Mouse (Mus musculus): ENCODE measurements around the gene Cinp. TPM values are rescaled to one million over a fixed set of nuclear protein-coding genes. Genes with fewer than 3 reads are reported as not detected.
A peak's percentile ranks its signal among the peaks of the same experiment; 100 is the strongest.

Cinp gene
- polyA plus RNA-seq, 1 experiment from 2014 or later = 65.3 TPM

DNA sequence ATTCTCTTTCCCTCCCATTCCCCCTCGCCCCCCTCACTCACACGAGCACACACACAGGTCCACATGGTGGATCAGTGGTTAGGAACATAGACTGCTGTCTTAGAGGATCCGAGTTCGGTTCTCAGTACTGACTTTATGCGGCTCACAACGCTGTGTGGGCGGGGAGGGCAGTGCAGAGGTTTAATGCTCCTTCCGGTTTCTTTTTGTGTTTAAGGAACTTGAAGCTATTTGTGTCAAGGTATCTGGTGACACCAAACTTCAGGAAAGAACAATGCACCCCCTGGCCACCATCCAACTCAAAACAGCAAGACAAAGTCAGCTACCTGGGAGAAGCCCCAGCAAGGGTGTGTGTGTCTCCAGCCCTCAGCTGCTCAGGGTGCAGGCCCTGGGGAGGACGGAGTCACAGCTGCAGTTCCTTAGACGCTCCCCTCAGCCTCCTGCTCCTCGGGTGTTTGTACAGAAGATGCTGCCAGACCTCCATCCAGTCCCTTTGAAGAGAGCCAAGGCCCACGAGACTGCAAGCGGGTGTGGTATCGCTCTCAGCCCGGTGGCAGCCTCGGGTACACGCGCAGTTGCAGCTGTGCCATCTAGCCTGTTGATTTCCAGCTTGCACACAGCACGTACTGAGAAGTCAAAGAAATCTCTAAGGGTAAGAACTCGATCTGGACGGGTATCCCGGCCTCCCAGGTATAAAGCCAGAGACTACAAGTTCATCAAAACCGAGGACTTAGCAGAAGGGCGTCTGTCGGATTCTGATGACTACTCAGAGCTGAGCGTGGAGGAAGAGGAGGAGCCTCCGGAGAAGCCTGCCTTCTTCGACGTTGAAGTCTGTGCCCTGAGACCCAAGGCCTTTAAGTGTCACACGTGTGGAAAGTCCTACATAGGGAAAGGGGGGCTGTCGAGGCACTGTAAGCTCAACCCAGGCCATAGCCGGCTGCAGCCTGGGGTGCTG is 33.9 kb downstream of the Cinp start:
- 89% methylated on average over 32 of the region's 32 CpGs for WGBS
- ATAC-seq (ENCODE audit: low FRiP score, low read depth) = no peak
- Histone ChIP-seq H3K4me3 (no peak overlapping the region), H3K27me3 (replicated peaks) (no peaks in the 10 kb centered on the region), H3K36me3 (peaks cover 16% of the 10 kb centered on the region), H3K9ac (0 out of 2 replicates have a peak overlapping the region, but pooled peaks have one; percentile 13), H3K4me2 (replicated peaks) (no peak overlapping the region), H3K27ac (no peak overlapping the region), H3K9me3 (no peaks in the 10 kb centered on the region), H3K4me1 (peaks cover 10% of the 10 kb centered on the region)

DNA sequence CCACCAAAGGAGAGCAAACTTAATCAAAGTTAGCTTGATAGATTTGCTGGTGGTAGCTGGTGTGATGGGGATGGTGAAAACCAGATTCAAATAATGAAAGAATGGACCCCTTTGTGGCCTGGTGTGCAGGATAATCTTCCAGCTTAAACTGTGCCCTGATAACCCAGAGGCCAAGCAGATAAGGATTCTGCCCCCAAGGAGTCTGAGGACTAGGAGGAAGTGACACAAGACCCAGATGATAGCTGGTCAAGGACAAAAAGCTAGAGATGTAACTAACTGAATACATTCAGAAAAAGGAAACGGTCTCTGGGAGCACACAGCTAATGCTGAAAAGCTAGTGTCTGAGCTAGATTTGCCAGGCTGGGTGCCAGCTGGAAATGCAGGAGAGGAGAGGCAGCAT is 37.0 kb downstream of the Cinp start:
- Histone ChIP-seq H3K9ac (no peak overlapping the region), H3K27ac (no peak overlapping the region), H3K9me3 (no peaks in the 10 kb centered on the region), H3K36me3 (peaks cover 12% of the 10 kb centered on the region), H3K4me1 (peaks cover 10% of the 10 kb centered on the region), H3K4me2 (replicated peaks) (no peak overlapping the region), H3K27me3 (replicated peaks) (no peaks in the 10 kb centered on the region), H3K4me3 (no peak overlapping the region)
- 96% methylated on average over 1 of the region's 1 CpGs for WGBS
- no peak for ATAC-seq (ENCODE audit: low FRiP score, low read depth)

DNA sequence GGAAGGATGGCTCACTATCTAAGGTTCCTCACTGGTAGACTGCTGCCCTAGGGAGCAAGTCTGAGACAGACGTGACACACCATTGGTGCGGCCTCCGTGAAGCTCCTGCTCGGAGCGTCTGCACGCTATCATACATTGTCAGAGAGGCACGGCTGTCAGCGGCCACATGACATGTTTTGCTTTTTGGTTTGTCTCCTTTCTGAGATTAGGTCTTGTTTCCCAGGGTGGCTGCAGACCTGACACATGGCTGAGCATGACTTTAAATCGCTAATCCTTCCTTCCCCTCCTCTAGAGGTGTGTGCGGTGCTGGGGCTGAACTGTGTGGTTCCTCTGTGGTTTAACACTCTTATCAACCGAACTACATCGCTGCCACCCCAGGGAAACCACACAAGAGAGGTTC is 37.5 kb downstream of the Cinp start:
- no peak overlapping the region for H3K9ac ChIP-seq
- peaks cover 10% of the 10 kb centered on the region for H3K4me1 ChIP-seq
- no peak overlapping the region for H3K27ac ChIP-seq
- no peaks in the 10 kb centered on the region for H3K9me3 ChIP-seq
- 87% methylated on average over 12 of the region's 12 CpGs for WGBS
- H3K4me2 ChIP-seq (replicated peaks) = peak overlapping the region; percentile 81
- no peak overlapping the region for H3K4me3 ChIP-seq
- peaks cover 12% of the 10 kb centered on the region for H3K36me3 ChIP-seq
- no peaks in the 10 kb centered on the region for H3K27me3 ChIP-seq (replicated peaks)
- ATAC-seq (ENCODE audit: low FRiP score, low read depth) = no peak

DNA sequence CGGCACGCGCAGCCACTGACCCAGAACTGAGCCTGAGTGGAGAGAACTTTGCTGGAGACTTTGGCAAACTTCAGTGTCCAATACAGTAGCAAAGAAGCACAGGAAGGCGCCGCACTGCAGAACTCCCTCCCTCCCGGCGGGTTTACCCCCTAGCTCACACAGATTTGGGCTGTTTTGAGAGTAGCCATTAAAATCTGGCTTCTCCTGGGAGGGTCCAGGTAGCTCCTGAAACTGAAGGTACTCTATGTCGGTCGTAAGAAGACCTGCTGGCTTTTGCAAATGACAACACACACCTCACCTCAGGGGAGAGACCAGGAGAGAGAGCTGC is 38.1 kb downstream of the Cinp start:
- H3K9ac ChIP-seq = peak overlapping the region; percentile 96
- peaks cover 10% of the 10 kb centered on the region for H3K36me3 ChIP-seq
- peak overlapping the region; percentile 96 for H3K4me3 ChIP-seq
- H3K27me3 ChIP-seq (replicated peaks) = no peaks in the 10 kb centered on the region
- H3K4me1 ChIP-seq = peaks cover 13% of the 10 kb centered on the region
- H3K4me2 ChIP-seq (replicated peaks) = peak overlapping the region; percentile 81
- ATAC-seq (ENCODE audit: low FRiP score, low read depth) = no peak
- no peaks in the 10 kb centered on the region for H3K9me3 ChIP-seq
- WGBS = 18% methylated on average over 9 of the region's 9 CpGs
- H3K27ac ChIP-seq = no peak overlapping the region

DNA sequence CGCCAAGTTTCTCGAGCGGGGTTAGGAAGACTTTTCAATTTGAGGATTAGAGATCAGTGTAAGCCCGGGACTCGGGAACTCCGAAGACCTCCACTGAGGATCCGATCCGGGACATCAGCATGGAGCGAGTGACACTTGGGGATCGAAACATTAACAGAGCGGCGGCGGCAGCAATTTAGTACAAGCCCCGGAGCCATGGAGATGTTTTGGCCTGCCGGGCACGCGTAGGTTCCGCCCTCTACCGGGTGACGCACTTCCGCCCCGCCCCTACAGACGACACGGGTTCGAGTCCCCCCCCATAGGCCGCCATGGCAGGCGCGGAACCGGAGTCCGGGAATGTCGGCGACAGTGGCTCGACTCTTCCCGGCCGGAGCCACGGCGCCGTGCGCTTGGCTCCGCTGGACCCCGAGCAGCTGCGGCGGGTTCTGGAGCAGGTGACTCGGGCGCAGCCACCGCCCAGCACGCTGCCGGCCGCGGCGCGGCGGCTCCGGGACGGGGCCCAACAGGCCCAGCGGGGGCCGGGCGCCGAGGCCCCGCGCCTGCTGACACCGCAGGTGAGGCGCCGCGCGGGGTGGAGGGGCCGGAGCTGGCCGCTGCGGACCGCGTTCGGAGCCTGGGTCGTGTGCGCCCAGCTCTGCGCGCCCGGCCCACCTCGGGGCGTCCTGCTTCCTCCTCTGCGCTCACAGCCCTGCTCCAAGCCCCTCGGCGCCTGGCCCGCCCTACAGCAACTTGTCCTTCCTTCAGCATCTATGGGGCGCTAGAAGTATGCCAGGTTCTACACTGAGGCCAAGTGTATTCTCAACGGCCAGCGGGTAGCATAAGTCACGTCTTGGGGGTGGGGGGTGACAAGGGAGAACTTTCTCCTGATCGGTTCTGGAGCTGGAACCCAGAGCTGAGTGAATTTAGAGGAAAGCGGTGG is 38.7 kb downstream of the Cinp start, which contains the start of gene Zfp839:
Gene Zfp839, plus strand, starts transcription at position 244 of the 919 bp plus-strand sequence.
- Histone ChIP-seq H3K27ac (no peak within 1 kb of the TSS), H3K4me3 (peak within 1 kb of the TSS; percentile 96), H3K36me3 (peaks cover 3% of the 10 kb centered on the region; the same call in 1 of the 2 replicates), H3K4me1 (peaks cover 19% of the 10 kb centered on the region), H3K4me2 (replicated peaks) (peak within 1 kb of the TSS; percentile 81), H3K9ac (peak within 1 kb of the TSS; percentile 96), H3K9me3 (no peaks in the 10 kb centered on the region), H3K27me3 (replicated peaks) (no peaks in the 10 kb centered on the region)
- under 1% methylated on average over 76 of the region's 89 CpGs for WGBS
- ATAC-seq (ENCODE audit: low FRiP score, low read depth) = peak; percentile 78

DNA sequence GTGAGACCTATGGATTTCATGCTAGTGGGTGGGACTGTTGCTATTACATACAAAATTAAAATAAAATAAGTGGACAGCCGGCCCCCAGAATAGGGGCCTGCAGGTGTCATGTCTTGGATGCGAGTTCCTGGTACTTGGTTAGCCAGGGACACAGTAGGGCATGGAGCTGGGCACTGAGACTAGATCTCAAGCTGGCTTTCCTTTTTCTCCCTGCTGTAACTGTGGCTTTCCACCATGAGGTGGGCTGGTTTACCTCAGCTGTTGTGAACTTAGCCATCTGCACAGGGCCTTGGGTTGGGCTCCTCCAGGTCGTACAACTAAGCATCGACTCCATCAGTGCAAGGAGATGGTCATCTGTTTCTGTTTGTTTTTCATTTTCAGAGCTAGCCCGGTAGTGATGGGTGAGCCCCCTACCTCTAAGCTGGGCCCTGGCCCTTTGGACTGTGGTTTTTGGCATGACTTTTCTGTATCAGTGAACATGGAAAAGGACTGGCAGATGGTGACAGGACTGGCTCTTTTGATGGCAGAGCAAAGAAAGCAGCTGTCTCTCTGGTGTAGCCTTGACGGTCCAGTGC is 42.7 kb downstream of the Cinp start:
- H3K4me2 ChIP-seq (replicated peaks) = peak overlapping the region; percentile 58
- H3K27ac ChIP-seq = no peak overlapping the region
- H3K9me3 ChIP-seq = no peaks in the 10 kb centered on the region
- no peaks in the 10 kb centered on the region for H3K36me3 ChIP-seq
- H3K4me3 ChIP-seq = peak overlapping the region; percentile 45; the same call in 1 of the 2 replicates
- peaks cover 20% of the 10 kb centered on the region for H3K4me1 ChIP-seq
- no peak for ATAC-seq (ENCODE audit: low FRiP score, low read depth)
- WGBS = 67% methylated on average over 6 of the region's 6 CpGs
- no peak overlapping the region for H3K9ac ChIP-seq
- H3K27me3 ChIP-seq (replicated peaks) = peaks cover 6% of the 10 kb centered on the region; the same call in 1 of the 2 replicates

DNA sequence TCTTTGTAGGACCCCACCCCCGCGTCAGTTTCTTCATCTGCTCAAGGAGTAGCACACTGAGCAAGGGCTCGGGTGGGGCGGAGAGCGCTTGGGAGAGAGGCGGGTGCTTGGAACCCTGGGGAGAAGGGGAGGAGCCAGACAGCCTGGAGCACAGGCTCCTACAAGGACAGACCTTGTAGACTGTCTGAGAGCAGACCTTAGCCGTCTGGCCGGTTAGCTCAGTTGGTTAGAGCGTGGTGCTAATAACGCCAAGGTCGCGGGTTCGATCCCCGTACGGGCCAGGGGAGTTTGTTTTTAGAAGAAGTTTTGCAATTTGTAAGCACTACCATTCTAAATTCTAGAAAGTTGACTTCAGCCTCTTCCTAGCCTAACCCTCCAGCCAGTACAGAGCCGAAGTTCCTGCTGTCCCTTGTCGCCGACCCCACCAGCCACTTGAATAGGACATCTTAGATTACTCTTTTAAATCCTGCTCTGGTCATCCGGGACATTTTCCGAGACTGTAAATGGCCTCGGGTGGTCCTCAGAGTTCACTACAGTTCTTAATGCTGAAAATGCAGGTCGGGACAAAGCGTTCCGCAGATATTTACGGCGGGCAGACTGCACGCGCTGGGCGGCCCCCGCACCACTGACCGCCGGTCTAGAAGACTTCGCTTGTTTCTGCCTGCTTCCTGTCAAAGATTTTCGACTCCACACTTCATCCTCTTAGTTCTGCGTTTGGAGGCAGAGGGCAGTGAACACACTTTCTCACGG is 43.6 kb downstream of the Cinp start:
- peaks cover 6% of the 10 kb centered on the region; the same call in 1 of the 2 replicates for H3K27me3 ChIP-seq (replicated peaks)
- H3K27ac ChIP-seq = no peak overlapping the region
- H3K4me3 ChIP-seq = peak overlapping the region; percentile 45
- no peaks in the 10 kb centered on the region for H3K36me3 ChIP-seq
- under 1% methylated on average over 36 of the region's 36 CpGs for WGBS
- peaks cover 11% of the 10 kb centered on the region; the same call in 1 of the 2 replicates for H3K4me1 ChIP-seq
- ATAC-seq (ENCODE audit: low FRiP score, low read depth) = peak; percentile 73
- no peaks in the 10 kb centered on the region for H3K9me3 ChIP-seq
- H3K9ac ChIP-seq = peak overlapping the region; percentile 33
- peak overlapping the region; percentile 58 for H3K4me2 ChIP-seq (replicated peaks)

DNA sequence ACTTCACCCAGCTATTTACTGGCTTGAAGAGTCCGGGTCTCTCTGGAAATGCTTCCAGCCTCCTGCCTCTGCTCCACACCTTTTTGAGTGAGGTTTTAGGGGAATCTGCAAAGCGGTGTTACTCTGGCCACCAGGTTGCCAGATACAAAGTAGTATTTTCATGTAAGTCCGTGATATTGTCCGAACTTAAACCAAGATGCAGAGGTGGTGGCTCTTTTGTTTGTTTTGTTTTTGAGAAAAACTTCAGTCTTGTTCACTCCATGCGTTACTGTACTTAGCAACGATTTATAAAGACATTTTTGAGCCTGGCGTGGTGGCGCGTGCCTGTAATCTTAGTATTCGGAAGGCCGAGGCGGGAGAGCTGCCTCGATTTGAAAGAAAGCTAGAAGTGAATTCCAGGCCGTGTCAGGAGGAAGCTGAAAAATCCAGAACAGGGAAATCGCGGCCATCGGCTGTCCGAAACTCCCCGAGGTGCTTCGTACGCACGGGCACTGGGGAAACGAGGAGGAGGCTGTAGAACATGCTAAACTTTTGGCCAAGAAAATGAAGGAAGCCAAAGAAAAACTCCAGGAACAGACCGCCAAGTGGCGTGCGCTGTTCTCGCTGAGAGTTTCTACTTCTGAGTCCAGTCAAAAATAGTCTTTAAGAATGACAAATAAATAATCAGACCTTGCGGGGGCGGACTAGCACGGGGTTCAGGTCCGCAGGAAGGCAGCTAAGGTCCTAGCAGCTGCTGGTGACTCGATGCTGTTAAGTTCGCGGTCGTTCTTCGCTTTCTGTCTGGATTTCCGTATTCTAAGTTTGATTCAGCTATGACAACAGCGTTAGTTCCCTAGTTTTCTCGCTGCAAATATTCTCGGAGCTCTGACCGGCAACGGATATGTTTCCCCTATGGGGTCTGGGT is 44.5 kb downstream of the Cinp start:
- Histone ChIP-seq H3K4me3 (peak overlapping the region; percentile 45), H3K9ac (peak overlapping the region; percentile 29; the same call in 1 of the 2 replicates), H3K4me1 (peaks cover 14% of the 10 kb centered on the region; the same call in 1 of the 2 replicates), H3K36me3 (no peaks in the 10 kb centered on the region), H3K27ac (no peak overlapping the region), H3K9me3 (no peaks in the 10 kb centered on the region), H3K4me2 (replicated peaks) (peak overlapping the region; percentile 58), H3K27me3 (replicated peaks) (peaks cover 6% of the 10 kb centered on the region; the same call in 1 of the 2 replicates)
- WGBS = 1% methylated on average over 42 of the region's 42 CpGs
- no peak for ATAC-seq (ENCODE audit: low FRiP score, low read depth)

DNA sequence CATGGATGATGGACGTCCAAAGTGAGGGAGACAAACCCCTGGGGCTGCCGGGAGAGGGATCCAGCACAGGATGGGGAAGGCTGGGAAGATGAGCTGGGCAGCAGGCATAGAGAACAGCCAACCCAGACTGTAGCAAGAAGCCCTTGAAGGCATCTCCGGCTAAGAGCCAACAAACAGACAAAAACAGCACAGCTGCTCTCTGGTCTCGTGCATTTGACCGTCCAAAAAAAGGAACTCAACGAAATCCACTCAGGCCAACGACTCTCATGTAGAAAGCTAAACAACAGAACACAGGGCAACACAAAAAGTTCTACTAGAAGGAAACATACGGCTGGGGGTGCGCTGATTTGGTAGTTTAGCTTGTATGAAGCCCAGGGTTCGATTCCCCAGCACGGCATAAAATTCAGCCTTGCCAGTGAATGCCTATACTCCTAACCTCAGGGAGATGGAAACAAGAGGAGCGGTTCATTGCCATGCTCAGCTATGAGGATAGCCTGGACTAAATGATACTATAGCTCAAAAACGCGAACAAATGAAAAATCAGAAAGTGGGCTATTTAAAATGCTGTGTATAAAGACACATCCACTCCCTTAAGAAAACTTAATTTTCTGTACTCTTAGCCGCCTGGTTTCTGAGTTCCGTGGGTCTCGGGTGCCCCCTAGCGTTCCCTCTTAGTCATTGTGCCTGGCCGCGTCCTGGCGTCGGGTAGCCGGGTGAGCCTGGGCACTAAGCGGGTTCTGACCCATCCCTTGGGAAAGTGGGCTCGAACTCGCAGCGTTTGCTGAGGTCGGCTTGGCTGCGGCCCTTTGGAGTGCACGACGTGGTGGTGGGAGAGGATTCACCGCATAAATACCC is 45.5 kb downstream of the Cinp start:
- Histone ChIP-seq H3K4me2 (replicated peaks) (peak overlapping the region; percentile 58), H3K4me1 (peaks cover 14% of the 10 kb centered on the region; the same call in 1 of the 2 replicates), H3K9me3 (no peaks in the 10 kb centered on the region), H3K36me3 (no peaks in the 10 kb centered on the region), H3K27me3 (replicated peaks) (peaks cover 6% of the 10 kb centered on the region; the same call in 1 of the 2 replicates), H3K27ac (no peak overlapping the region), H3K9ac (peak overlapping the region; percentile 33; the same call in 1 of the 2 replicates), H3K4me3 (peak overlapping the region; percentile 45)
- ATAC-seq (ENCODE audit: low FRiP score, low read depth) = no peak
- 19% methylated on average over 32 of the region's 32 CpGs for WGBS

All from neural tube, embryonic 12.5 days (tissue).